Mouse (Mus musculus) megakaryocyte progenitor cell, adult 5-6 weeks (primary cell): ENCODE data around the gene Eif4e1b. TPM values are rescaled to one million over a fixed set of nuclear protein-coding genes. Genes with fewer than 3 reads are reported as not detected.
"Not testable (repeated sequence)": the region's sequence is repeated elsewhere in the genome, so short reads cannot be mapped to it uniquely, and the experiment has no call there.

Source experiments
- ATAC-seq: replicated peaks from 2 replicates; pipeline ENCODE4 v1.8.0; 2016; ENCODE audit warnings: mild to moderate bottlenecking, moderate TSS enrichment, inconsistent platforms; ENCODE audit not compliant: poor library complexity
- total RNA-seq, 2 experiments: library from RNA; stranded (forward) in 1 of 2; stranded (reverse) in 1 of 2; fragments of 157-497, 149-512 nt in 1 of 2; fragments of 200-1000 nt in 1 of 2; gene quantifications; 2 replicates each; pipeline versions ENCODE4 v1.2.3 to v1.2.4; 2015 to 2017

Gene Eif4e1b
- total RNA-seq, 2 experiments from 2014 or later = not detected

DNA sequence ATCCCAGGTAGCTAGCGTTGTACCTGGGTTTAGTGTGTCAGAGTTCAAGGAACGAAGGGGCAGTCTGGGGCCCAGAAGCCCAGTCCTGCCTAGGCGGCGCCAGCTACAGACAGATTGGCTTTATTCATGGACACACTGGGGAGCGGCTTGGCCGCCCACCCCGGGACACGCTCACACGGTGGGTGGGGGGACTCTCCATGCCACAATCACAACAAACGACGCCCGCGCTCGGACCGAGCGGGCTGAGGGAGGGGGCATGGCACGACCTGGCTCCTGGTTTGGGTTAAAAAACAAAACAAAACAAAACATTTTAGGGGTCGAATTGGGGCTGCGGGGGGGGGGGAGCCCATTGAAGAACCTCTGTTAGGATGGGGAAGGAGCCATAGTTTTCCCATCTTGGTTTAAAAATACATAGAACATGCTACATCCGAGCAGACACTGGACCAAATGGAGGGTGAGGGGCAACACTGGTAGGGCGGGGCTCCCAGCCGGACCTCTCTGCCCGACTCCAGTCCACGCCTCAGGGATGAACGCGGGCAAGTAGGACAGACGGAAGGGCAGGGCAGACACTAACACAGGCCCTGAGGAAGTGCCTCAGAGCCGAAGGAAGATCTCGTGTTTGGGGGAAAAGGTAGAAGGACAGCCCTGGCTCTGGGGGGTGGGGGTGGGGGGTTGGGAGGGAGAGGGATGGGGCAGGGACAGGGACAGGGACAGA lies 24.9 kb upstream of the Eif4e1b start:
- no peak for ATAC-seq

DNA sequence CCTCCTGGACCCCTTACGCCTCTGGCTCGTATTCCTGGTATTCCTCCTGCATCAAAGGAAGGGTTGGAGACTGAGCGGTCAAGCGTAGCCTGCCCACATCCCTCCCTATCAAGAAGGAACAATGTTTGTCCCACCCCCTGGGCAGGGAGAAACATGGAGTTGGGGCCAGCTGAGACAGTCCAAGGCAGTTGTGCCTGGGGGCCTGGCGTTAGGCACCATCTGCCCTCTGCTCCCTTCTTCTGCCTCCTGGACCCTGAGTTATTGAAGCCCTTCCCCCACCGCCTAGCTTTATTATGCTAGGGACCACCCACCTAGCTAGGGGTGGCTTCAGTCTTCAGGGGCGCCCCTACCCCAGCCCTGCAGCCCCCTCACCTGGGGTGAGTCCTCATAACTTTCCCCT lies 24.3 kb upstream of the Eif4e1b start:
- ATAC-seq = no peak

DNA sequence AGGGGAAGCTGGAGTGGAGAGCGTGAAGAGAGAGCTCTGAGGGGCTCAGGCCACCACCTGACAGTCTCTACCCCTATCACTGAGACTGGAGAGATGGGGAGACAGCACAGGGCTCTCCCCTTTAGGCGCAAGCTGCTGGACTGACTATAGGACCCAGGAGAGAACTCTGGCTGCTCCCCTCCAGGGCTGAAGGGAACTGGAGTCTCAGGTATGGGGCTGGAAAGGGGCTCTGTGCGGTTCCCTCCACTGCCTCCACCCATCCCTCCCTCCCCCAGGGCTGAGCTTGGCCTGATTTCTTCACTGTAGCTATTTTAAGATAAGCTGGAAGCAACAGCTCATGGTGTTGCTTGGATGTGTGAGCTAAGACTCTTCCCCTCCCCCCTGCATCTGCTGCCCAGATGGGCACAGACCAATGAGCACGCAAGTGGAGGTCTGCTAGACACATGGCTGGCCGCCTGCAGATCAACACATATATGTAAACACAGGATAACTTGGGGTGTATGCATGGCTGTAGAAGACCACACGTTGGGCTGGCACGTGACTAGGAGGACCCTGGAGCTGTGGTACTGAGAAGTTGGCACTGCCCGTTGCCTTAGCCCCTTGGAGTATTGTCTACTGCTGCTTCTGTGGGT lies 23.5 kb upstream of the Eif4e1b start:
- ATAC-seq = no peak

DNA sequence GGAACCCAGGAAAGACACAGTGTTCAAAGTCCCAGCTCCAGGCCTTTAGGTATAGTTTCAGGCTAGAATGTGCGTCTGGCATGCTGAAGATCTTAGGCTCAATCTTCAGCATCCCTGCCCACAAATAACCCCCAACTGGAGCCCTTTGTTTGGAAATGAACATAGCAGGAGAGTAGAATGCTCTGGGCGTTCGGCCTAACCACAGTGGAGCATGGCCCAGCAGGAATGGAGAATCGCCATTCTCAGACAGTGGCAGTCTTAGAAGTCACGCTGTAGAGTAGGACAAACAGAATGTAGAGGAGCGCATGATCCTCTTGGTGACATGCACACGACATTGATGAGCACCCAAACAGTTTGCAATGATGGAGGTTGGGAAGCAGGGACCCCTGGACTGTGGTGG lies 22.9 kb upstream of the Eif4e1b start:
- no peak for ATAC-seq

DNA sequence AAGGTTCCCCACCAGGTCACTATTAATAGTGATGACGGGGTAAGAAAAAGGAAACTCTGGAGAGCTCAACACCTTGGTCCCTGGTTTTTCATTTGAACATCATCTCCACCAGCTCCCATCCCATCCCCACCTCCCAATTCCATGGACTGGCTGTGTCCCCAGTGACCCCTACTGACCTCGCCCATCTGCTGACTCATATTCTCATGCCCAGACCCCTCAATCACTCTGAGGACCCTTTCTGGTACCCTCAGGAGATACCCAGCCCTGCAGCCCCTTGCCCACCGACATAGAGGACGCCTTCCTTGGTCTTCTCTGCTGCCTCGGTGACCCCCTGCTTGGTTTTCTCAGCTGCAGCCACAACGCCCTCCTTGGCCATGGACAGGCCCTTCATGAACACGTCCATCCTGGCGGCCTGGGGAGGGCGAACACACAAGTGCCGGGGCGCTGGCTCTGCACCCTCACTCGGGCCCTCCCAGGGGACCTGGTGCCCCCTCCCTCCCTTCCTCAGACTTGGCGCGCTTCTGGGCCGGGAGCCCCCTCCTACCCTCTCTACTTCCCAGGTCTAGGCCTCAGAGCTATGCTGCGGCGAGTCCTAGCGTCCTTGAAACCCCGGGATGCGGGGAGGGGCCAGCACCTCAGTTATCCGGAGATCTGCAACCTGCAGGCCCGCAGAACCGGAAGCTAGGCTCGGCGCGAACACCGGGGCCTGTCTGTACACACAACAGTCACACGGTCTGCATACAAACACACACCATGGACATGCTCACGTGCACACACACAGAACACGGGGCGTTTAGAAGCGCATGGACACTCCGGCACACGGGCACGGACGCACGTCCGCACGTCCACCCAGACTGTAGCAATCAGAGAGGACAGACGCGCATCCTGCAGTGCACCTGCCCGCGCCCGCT lies 18.3 kb upstream of the Eif4e1b start:
- ATAC-seq = no peak

DNA sequence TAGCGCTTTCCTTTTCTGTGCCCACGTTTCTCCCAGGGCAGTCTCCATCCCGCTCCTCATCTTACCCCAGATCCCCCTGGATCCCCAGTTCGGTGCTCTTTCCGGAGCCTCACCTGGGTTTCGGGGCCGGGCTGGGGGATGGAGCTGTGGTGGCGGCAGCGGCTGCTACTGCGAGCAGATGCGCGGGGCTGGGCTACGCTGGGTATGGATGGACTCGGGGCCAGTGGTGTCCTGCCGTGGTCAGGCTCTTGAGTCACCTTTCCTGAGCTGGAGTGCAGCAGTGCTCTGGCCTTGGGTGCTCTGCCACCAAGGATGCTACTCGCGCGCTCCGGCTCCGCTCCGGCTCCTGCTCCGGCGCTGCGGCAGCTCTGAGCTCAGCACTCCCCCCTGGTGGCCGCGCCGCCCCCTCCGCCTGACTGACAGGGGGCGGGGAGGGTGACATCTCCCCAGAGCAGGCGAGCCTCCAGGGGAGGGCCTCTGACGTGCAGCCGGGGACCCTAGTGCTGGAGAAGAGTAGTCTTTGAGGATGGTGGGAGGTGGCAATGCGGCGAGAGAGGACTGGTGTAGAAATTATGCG lies 17.5 kb upstream of the Eif4e1b start, which contains the start of gene Sncb:
Gene Sncb (minus strand): TSS at position 404 of the 577 bp plus-strand sequence.
- ATAC-seq = peak; percentile 92

DNA sequence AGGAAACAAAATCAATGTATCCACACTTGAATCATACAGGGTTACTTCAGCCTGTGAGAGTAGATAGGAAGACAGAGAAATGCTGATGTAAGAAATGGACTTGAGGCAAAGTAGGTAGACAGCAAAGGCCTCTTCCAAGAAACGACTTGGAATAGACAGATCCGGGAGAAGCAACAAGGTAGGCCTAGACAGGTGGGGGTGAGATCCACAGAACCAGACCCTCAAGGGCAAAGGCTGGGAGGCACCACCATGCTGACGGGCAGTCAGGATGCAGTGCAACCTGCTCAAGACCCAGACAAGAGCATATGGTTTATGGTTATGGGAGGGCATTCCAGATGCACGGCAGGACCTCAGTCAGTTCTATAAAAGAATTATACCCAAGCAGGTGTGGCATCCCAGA lies 16.8 kb upstream of the Eif4e1b start:
- ATAC-seq = no peak

DNA sequence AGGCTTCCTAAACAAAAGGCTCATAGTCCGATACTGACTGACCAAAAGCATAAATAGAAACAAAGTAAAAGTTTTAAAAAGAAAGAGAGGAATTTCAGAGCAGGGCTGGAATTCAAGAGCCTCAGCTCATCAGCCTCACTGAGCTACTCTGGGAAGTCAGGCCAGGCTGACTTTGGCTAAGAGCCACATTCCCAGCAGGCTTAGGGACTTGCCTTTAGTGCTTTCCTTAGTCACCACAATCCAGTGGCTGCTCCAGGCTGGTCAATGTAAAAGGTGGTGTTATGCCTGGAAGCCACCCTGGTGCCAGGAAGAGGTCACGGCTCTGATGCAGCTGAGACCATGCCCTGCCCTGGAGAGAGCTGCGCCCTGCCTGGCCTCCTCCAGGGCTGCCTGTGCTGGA lies 3.2 kb upstream of the Eif4e1b start:
- no peak for ATAC-seq

DNA sequence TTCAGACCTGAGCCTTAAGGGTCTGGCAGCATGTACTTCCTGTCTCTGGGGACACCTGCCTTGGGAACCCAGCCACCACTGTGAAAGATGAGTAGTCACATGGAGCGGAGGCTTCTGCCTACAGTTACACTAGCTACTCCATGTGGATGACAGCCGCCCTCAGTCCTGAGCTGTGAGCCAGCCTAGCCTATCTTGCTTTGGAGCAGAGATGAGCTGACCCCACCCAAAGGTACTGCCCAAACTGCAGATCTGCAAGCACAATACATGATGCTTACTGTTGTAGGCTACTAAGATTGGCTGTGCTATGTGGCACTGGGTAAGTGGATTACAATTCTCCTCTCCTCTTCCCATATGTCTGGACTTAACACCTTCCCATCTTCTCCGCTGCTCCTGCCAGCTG lies 2.7 kb upstream of the Eif4e1b start:
- ATAC-seq = no peak

DNA sequence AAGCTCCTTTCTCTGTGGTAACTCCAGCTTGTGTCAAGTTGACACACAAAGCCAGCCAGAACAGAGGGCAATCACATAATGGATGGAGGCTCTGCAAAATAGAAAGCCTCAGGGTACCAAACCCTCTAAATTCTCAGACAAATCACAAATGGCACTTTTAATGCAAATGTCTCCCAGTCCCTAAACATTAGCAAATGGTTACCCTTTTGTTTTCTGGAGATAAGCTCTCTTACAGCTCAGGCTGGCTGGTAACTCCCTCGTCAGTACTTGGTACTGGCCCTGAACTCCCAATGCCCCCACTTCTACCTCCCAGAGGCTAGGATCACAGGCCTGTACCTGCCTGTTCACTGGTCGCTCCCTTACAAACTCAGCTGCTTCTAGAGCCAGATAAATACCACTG lies 563 bp upstream of the Eif4e1b start:
- no peak for ATAC-seq

DNA sequence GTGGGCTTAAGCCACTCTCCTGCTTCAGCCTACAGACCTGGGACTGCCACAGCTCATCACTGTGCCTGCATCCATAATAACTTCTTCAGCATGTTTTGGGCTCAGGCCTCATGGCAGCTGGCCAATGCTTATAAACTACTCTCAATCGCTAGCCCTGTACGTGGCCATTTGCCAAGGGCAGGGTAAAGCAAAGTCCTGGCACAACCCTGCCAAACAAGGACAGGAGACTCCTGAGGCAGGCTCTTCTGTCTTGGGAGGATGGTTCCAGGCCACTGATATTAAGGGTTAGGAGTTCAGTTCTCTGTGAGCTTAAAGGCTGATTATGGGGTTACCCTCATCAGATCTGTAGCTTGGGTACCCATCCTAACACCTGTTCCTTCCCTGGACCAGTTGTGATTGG lies 3.8 kb downstream of the Eif4e1b start:
- ATAC-seq = not testable (repeated sequence)

DNA sequence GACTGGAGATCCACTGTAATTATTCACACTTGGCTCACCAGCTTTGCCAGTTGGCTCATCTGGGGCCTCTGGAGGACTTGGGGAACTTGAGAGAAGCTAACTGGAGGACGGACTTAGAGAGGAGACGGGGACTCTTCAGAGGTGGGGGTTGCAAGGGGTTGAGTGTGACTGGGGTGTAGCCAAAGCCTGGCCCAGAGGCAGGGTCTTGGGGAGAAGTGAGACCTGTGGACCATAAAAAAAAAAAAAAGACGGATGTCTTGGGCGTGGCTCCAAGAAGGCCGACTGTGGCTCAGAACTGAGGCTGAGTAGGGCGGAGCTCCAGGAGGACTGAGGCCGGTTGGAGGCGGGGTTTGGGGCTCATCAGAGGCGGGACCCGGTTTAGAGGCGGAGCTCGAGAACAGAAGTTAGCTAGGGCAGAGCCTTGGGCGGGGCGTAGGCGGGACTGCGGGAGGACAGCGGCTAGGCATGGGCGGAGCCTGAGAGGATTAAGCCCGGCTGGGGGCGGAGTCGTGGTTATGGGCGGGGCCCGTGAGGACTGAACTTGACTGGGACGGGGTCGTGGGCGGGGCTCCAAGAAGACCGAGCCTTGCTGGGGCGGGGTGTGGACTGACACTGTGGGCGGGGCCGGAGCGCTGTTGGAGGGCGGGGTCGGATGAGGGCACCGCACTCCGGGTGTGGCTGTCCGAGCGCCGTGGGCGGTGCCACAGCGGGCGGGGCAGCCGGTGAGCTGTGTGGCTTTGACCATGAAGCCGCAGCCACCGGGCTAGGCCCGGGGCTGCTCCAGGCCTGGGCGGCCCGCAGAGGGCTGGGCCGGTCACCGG lies 5.2 kb downstream of the Eif4e1b start, which contains the start of gene Tspan17:
Gene Tspan17 (plus strand): TSS at position 638 of the 821 bp plus-strand sequence.
- peak; percentile 93 for ATAC-seq

DNA sequence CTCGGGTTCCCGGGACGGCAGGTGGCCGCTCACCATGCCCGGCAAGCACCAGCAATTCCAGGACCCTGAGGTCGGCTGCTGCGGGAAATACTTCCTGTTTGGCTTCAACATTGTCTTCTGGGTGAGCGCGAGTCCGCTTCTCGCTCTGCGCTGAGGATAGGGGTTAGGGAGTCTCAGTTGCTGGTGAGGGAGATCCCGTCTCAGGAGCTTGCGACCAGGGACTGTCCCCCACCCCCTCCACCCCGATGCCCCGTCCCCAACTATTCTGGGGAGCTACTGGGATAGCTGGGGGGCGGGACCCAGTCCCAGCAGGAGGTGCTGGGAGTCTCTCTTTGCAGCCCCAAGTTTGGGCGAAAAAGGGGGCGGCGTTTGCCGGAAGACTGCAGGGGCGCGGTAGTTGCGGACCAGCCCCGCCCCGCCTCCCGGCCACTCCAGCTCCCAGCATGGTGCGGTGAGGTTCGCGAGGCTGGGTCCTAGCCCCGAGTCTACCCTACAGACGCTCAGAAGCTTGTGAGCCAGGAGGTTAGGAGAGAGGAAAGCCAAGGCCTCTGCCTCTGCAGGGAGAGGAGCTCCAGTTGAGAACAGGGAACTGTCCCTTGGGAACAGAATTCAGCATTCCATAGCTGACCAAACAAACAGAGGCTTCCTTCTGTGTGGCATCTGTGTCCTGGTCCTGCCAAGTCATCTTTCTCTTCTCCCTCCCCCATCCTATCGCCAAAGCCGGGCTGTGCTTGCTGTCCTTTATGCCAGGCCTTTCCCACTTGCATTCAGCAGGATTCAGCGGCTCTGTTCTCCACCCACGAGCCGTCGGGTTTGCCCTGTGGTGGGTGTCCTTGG lies 6.0 kb downstream of the Eif4e1b start:
- 0 out of 2 replicates have a peak, but pooled peaks have one; percentile 10 for ATAC-seq

DNA sequence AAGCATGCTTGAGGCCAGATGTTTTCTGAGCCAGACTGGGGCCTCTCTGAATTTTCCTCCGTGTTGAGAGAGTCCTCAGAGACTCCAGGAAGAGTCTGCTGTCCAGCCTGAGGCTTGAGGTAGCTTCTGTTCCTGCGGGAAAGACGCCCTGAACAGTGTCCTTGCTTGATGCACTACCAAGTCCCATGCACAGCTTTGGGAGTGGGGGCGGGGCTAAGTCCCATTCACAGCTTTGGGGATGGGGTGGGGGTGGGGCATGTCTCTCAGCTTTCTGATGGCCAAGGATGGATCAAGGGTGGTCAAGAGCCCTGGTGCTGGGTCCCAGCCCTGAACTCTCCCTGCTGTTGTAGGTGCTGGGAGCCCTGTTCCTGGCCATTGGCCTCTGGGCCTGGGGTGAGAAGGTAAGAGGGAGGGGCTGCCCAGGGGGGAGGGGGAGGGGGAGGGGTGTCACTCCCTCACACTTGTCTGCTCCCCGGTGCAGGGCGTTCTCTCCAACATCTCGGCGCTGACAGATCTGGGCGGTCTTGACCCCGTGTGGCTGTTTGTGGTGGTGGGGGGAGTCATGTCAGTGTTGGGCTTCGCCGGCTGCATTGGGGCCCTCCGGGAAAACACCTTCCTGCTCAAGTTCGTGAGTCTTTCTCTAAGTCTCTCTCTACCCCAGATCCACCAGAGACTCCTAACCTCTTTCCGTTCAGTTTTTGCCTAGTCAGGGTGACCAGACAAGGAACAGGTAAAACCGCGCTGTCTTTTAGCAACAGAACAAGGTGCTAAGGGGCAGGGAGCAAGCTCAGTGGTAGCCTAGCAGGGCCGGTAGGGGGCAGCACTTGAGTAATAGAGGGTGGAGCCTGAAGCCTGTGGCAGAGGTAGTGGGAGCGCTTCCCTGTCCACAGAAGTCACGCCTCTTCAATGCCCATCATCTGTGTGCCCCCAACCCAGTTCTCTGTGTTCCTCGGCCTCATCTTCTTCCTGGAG lies 8.7 kb downstream of the Eif4e1b start:
- no peak for ATAC-seq

DNA sequence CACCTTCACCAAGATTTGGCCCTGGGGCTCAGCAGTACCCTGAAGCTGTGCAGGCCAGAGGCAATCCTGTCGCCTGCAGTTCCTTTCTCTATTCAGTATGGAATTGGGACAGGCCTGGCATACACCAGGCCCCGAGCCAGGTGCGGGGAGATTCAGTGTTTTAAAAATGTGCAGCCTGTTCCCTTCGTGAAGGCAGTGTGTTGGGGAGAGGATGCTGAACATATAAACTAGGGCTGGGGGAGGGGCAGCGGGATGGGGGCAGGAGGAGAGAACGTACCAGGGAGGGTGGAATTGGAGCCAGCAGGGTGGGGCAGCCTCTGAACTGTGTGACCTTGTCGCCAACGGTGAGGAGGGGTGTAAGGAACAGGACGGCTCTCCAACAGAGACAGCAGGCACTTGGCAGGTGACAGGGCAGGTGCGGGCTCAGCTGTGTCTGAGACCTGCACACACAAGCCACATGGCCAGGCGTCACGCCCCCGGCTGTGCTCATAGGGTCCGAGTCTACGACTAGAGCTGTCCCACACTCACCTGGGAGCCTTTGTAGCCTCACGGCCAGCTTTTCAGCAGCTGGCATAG lies 10.3 kb downstream of the Eif4e1b start:
- no peak for ATAC-seq

DNA sequence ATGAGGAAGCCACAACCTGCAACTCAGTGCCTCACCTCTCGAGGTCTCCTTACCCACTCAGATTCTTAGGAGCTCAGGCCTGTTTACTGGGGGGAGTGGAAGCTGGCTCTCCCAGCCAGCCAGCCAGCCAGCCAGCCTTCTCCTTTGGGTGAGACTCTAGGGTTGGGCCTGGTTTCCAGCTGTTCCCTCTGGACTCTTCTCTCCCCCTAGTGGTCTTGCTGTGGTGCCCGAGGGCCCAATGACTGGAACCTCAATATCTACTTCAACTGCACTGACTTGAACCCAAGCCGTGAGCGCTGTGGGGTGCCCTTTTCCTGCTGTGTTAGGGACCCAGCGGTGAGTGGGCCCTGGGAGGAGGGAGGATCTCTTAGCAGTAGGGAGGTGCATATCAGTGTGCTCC lies 11.0 kb downstream of the Eif4e1b start:
- no peak for ATAC-seq

DNA sequence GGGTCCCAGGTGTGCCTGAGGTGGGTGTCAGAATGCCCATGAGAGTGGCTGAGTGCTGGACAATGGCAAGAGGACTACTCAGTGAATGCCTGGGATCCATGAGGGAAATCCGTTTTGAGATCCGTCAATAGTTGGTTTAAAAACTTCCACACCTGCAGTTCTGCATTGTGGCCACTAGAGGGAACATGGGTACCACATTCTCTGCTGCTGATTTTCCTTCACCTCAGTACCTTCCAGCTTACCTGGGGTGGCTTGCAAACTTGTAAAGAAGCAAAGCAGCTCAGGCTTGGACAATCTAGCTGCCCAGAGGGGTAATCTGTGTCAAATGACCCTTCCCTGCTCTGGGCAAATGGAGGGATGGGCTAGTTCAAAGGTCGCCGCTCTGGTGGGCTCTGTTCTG lies 13.6 kb downstream of the Eif4e1b start:
- peak; percentile 60; the same call in 1 of the 2 replicates for ATAC-seq
